Mouse (Mus musculus) embryonic fibroblast, embryonic 13.5 days (primary cell): ENCODE measurements around the gene Nfam1.

Experiments used
- CTCF ChIP-seq: IDR thresholded peaks from 2 replicates; pipeline ENCODE4 v1.5.1; 2011; ENCODE audit warnings: mild to moderate bottlenecking, control low read depth, low read length, moderate library complexity, borderline replicate concordance; ENCODE audit not compliant: insufficient read depth
- POLR2A ChIP-seq: IDR thresholded peaks from 2 replicates; pipeline ENCODE4 v1.6.1; 2011; ENCODE audit warnings: low read depth, mild to moderate bottlenecking, control low read depth, low read length, moderate library complexity

- TF ChIP-seq CTCF (no peak), POLR2A (no peak)
Observed at GRCm38 (mm10) chr15:82944479-82945195, 88.5 kb downstream of the Nfam1 start.
